Mouse (Mus musculus) olfactory bulb, adult 2 months (tissue): Measurements from ENCODE around the gene Cwc22.

Experiments used
- CTCF ChIP-seq: fragments of 200-500 bp; IDR thresholded peaks from 2 replicates; pipeline ENCODE4 v1.5.1; 2012; ENCODE audit warnings: low read depth, mild to moderate bottlenecking, low read length, moderate library complexity; ENCODE audit not compliant: insufficient read depth
- POLR2A ChIP-seq: fragments of 200-500 bp; IDR thresholded peaks from 2 replicates; pipeline ENCODE4 v1.6.1; 2012; ENCODE audit warnings: mild to moderate bottlenecking, low read depth, low read length, moderate library complexity; ENCODE audit not compliant: insufficient read depth

DNA sequence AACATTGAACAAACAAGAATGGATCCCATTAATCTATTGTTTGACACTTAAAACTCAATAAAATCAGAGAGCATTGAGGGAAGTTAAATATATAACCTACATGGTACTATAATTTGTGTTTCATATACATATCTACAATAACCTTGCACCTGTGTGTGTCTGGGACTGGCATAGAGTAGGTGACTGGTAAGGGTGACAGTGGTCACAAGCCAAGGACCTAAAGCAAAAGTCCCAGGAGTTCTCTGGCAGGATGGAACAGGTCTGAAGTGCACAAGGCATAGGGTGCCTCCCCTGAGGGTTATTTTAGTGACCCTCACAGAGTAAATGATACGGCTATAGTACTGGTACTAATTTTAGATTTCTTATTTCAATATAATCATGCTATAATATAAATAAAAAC lies 14.2 kb downstream of the Cwc22 start:
- no peak for TF ChIP-seq POLR2A
- TF ChIP-seq CTCF, result no peak
